Mouse (Mus musculus): ENCODE measurements at regions not wholly inside any gene's neighbourhood (a gene's known extent, or its start where the extent isn't known, plus 50 kb on each side); places are given as distances from the start of the nearest gene placed in this dataset.

DNA sequence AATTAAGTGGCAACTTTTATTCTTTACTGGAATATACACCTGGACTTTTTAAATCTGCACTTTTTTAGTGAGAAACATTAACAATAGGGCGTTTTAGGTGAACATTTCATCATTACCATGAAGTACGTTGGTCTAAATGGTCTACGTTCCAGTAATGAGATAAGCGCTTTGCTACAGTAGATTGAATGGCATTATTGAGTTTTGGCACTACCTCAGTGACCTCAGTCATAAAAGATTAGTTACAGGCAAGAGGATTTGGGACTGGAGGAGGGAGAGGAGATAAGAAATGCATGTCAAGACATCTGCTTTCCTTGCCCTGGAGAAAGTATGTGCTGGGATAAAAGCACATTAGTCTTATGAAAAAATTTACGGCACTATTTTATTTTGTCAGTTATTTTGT is 98.3 kb downstream of the Gm11146 start:
- Histone ChIP-seq H3K27me3 (ENCODE audit: control insufficient read depth, insufficient read depth, low read length) (no peaks in the 10 kb centered on the region), H3K4me3 (ENCODE audit: low read depth, low read length) (no peak overlapping the region), H3K27ac (ENCODE audit: insufficient read depth, low read depth, low read length) (no peak overlapping the region), H3K36me3 (ENCODE audit: control insufficient read depth, insufficient read depth, low read length) (no peaks in the 10 kb centered on the region), H3K4me1 (ENCODE audit: control insufficient read depth, insufficient read depth, insufficient read length, low read length) (no peaks in the 10 kb centered on the region)
- TF ChIP-seq CTCF (IDR thresholded peaks at IDR 0.05; ENCODE audit: extremely low read depth, insufficient read length, insufficient replicate concordance, low read depth, low read length) (no peak), POLR2A (IDR thresholded peaks at IDR 0.05; ENCODE audit: low read depth, low read length) (no peak)
- WGBS, result 36% methylated on average over 5 of the region's 5 CpGs

GRCm38 (mm10) chr16:77502916-77503315 is 99.0 kb downstream of the Gm11146 start:
- TF ChIP-seq CTCF (IDR thresholded peaks at IDR 0.05; ENCODE audit: extremely low read depth, insufficient read length, insufficient replicate concordance, low read depth, low read length), result no peak
- no peak for TF ChIP-seq POLR2A (IDR thresholded peaks at IDR 0.05; ENCODE audit: low read depth, low read length)
- 55% methylated on average over 5 of the region's 5 CpGs for WGBS
- Histone ChIP-seq H3K4me3 (ENCODE audit: low read depth, low read length) (no peak overlapping the region), H3K27me3 (ENCODE audit: control insufficient read depth, insufficient read depth, low read length) (no peaks in the 10 kb centered on the region), H3K4me1 (ENCODE audit: control insufficient read depth, insufficient read depth, insufficient read length, low read length) (no peaks in the 10 kb centered on the region), H3K27ac (ENCODE audit: insufficient read depth, low read depth, low read length) (no peak overlapping the region), H3K36me3 (ENCODE audit: control insufficient read depth, insufficient read depth, low read length) (no peaks in the 10 kb centered on the region)

DNA sequence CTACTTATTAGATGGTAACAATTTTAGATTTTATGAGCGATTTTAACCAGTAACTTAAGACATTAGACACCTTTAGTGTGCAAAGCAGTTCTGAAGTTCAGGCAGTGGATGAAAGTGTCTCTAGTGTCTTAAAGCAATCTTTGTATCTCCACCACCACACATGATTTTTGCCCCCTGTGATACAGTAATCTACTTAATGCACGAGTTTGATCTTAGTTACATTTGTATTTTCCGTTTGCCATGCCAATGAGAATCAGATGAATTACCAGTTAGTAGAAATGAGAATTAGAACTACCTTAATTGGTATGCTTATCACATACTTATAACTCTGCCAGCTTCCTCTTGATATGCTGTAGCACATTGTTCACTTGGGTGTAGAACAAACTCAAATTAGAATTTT is 99.9 kb downstream of the Gm11146 start:
- WGBS, result 48% methylated on average over 3 of the region's 3 CpGs
- no peaks in the 10 kb centered on the region for H3K4me1 ChIP-seq (ENCODE audit: control insufficient read depth, insufficient read depth, insufficient read length, low read length)
- H3K4me3 ChIP-seq (ENCODE audit: low read depth, low read length), result no peak overlapping the region
- no peaks in the 10 kb centered on the region for H3K27me3 ChIP-seq (ENCODE audit: control insufficient read depth, insufficient read depth, low read length)
- H3K36me3 ChIP-seq (ENCODE audit: control insufficient read depth, insufficient read depth, low read length), result no peaks in the 10 kb centered on the region
- no peak overlapping the region for H3K27ac ChIP-seq (ENCODE audit: insufficient read depth, low read depth, low read length)
- TF ChIP-seq POLR2A (IDR thresholded peaks at IDR 0.05; ENCODE audit: low read depth, low read length) (no peak), CTCF (IDR thresholded peaks at IDR 0.05; ENCODE audit: extremely low read depth, insufficient read length, insufficient replicate concordance, low read depth, low read length) (no peak)

DNA sequence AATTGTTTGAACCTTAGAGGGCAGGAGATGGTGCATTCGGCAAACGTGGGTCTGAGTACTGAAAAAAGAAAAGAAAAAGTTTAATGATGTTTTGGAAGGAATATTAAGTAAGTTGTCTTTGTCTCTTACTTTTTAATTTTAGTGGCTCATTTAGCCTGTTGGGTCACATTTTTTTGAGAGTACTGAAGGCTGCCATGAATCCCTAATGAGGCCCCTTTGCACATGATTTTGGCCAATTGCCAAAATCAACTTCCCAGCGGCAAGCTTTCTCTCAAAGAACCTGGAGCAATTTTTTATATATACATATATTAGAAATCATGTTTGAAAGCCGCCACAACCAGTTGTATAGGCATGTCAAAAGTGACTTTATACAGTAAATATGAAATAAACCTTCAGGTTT is 100.9 kb downstream of the Gm11146 start:
- no peak for TF ChIP-seq POLR2A (IDR thresholded peaks at IDR 0.05; ENCODE audit: low read depth, low read length)
- TF ChIP-seq CTCF (IDR thresholded peaks at IDR 0.05; ENCODE audit: extremely low read depth, insufficient read length, insufficient replicate concordance, low read depth, low read length), result no peak
- no peaks in the 10 kb centered on the region for H3K4me1 ChIP-seq (ENCODE audit: control insufficient read depth, insufficient read depth, insufficient read length, low read length)
- no peaks in the 10 kb centered on the region for H3K27me3 ChIP-seq (ENCODE audit: control insufficient read depth, insufficient read depth, low read length)
- no peaks in the 10 kb centered on the region for H3K36me3 ChIP-seq (ENCODE audit: control insufficient read depth, insufficient read depth, low read length)
- 34% methylated on average over 4 of the region's 4 CpGs for WGBS
- H3K4me3 ChIP-seq (ENCODE audit: low read depth, low read length), result no peak overlapping the region
- no peak overlapping the region for H3K27ac ChIP-seq (ENCODE audit: insufficient read depth, low read depth, low read length)

DNA sequence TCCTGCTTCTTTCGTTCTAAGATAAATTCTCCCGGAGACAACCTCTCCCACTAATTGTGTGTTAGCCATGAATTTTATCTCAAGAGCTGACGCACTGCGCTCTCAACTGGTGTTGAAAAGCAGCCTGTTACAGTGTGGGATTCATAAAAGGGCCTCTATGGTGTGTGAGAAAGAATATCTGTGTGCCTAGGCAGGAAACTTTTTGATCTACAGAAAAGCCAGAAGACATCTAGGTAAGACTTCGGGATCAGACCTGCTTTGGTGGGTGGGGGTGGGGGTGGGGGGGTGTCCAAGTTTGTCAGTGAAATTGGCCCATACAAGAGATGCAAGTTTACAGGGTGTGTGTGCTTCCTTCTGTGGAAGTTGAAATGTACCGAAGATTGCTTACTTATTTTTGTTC is 101.5 kb downstream of the Gm11146 start:
- H3K27me3 ChIP-seq (ENCODE audit: control insufficient read depth, insufficient read depth, low read length), result no peaks in the 10 kb centered on the region
- no peaks in the 10 kb centered on the region for H3K4me1 ChIP-seq (ENCODE audit: control insufficient read depth, insufficient read depth, insufficient read length, low read length)
- TF ChIP-seq POLR2A (IDR thresholded peaks at IDR 0.05; ENCODE audit: low read depth, low read length) (no peak), CTCF (IDR thresholded peaks at IDR 0.05; ENCODE audit: extremely low read depth, insufficient read length, insufficient replicate concordance, low read depth, low read length) (no peak)
- H3K4me3 ChIP-seq (ENCODE audit: low read depth, low read length), result no peak overlapping the region
- 40% methylated on average over 6 of the region's 6 CpGs for WGBS
- no peak overlapping the region for H3K27ac ChIP-seq (ENCODE audit: insufficient read depth, low read depth, low read length)
- H3K36me3 ChIP-seq (ENCODE audit: control insufficient read depth, insufficient read depth, low read length), result no peaks in the 10 kb centered on the region

GRCm38 (mm10) chr16:77499537-77500301 is 102.2 kb downstream of the Gm11146 start:
- Histone ChIP-seq H3K27me3 (ENCODE audit: control insufficient read depth, insufficient read depth, low read length) (no peaks in the 10 kb centered on the region), H3K36me3 (ENCODE audit: control insufficient read depth, insufficient read depth, low read length) (no peaks in the 10 kb centered on the region), H3K4me1 (ENCODE audit: control insufficient read depth, insufficient read depth, insufficient read length, low read length) (no peaks in the 10 kb centered on the region), H3K27ac (ENCODE audit: insufficient read depth, low read depth, low read length) (no peak overlapping the region), H3K4me3 (ENCODE audit: low read depth, low read length) (peak overlapping the region; percentile 13; the same call in 1 of the 2 replicates)
- WGBS, result 45% methylated on average over 18 of the region's 18 CpGs
- no peak for TF ChIP-seq POLR2A (IDR thresholded peaks at IDR 0.05; ENCODE audit: low read depth, low read length)
- TF ChIP-seq CTCF (IDR thresholded peaks at IDR 0.05; ENCODE audit: extremely low read depth, insufficient read length, insufficient replicate concordance, low read depth, low read length), result no peak

GRCm38 (mm10) chr16:77495310-77495709 is 106.6 kb downstream of the Gm11146 start:
- no peaks in the 10 kb centered on the region for H3K27me3 ChIP-seq (ENCODE audit: control insufficient read depth, insufficient read depth, low read length)
- no peak overlapping the region for H3K4me3 ChIP-seq (ENCODE audit: low read depth, low read length)
- no peak for TF ChIP-seq POLR2A (IDR thresholded peaks at IDR 0.05; ENCODE audit: low read depth, low read length)
- TF ChIP-seq CTCF (IDR thresholded peaks at IDR 0.05; ENCODE audit: extremely low read depth, insufficient read length, insufficient replicate concordance, low read depth, low read length), result no peak
- H3K4me1 ChIP-seq (ENCODE audit: control insufficient read depth, insufficient read depth, insufficient read length, low read length), result no peaks in the 10 kb centered on the region
- 89% methylated on average over 7 of the region's 7 CpGs for WGBS
- H3K36me3 ChIP-seq (ENCODE audit: control insufficient read depth, insufficient read depth, low read length), result no peaks in the 10 kb centered on the region
- no peak overlapping the region for H3K27ac ChIP-seq (ENCODE audit: insufficient read depth, low read depth, low read length)

Measured in small intestine, adult 2 months (tissue).